Mouse (Mus musculus) T-helper 1 cell (primary cell): ENCODE measurements around the gene Shprh.
"Not testable (repeated sequence)": the region's sequence is repeated elsewhere in the genome, so short reads cannot be mapped to it uniquely, and the experiment has no call there.

ENCODE experiments used
- in situ Hi-C: fragments of 300-600 bp; cut with MboI, MseI; formaldehyde crosslinking; loops from one replicate; pipeline ENCODE4 v1.15.1; 2025; ENCODE audit warnings: high pct_unique_total_duplicates

The Shprh gene

GRCm38 (mm10) chr10:11242988-11243387, 93.8 kb downstream of the Shprh start:
- in situ Hi-C loops, result not testable (repeated sequence)

- in situ Hi-C loops, result no loop called here
Observed at GRCm38 (mm10) chr10:11248210-11248609, 99.0 kb downstream of the Shprh start.

GRCm38 (mm10) chr10:11250247-11250997, 101.2 kb downstream of the Shprh start:
- in situ Hi-C loops, result no loop called here

- in situ Hi-C loops, result not testable (repeated sequence)
Observed at GRCm38 (mm10) chr10:11253581-11253980, 104.4 kb downstream of the Shprh start.

GRCm38 (mm10) chr10:11260119-11260518, 110.9 kb downstream of the Shprh start:
- in situ Hi-C loops, result no loop called here

GRCm38 (mm10) chr10:11262292-11262691, 113.1 kb downstream of the Shprh start:
- in situ Hi-C loops, result not testable (repeated sequence)

- in situ Hi-C loops, result not testable (repeated sequence)
Observed at GRCm38 (mm10) chr10:11263795-11264194, 114.6 kb downstream of the Shprh start.
